Mouse (Mus musculus) testis, postnatal 14 days (tissue): ENCODE results near the gene Il20rb.

Source experiments
- DNase-seq: peaks from one replicate; pipeline ENCODE4 v3.0.0; 2021; ENCODE audit warnings: low spot score

The Il20rb gene

DNA sequence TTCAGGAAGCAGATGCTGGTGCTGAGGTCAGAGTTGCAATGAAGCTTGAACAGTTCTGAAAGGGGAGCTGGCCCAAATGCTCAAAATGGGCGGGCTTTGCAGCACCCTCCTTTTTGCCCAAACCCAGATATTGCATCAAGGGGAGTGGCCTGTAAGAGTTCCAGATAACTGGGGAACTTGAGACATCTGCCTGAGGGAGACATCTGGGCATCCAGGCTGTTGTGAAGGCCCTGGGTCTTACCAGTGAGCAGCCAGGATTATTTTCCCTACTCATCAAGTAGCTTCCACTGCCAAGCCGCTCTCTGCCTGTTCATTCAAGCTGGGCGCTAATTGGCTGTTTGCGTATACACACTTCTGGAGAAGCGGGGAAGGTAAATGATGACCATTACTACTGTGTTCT lies at the start of gene Il20rb:
Gene Il20rb, minus strand, starts transcription at position 358 of the 400 bp plus-strand sequence.
- no peak for DNase-seq

DNA sequence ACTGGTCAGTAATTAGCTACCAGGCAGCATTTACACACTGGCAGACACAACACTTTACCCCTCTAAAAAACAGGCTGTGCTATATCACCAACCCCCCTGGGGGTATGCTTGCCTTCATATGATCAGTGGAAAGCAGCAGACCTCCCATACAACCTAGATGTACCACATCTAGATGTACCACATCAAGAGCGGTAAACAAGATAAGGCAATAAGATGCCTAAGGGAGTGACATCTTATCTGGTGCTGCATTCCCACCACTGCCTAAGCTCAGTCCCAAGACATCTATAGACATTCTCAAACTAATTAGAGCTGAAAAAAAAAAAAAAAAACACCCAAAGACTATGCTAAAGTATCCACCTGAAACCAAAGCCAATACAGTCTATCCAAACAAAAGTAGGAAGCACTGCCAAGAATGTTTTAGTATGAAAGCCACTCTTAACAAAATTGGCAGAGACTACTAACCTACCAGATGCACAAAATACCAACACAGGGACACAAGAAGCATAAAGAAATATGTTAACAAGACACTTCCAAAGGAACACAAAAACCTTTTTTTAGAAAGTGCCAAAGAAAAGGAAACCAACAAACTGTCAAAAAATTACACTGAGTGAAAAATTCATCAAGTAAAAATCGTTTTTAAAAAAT lies 49.2 kb upstream of the Il20rb start:
- DNase-seq, result no peak

DNA sequence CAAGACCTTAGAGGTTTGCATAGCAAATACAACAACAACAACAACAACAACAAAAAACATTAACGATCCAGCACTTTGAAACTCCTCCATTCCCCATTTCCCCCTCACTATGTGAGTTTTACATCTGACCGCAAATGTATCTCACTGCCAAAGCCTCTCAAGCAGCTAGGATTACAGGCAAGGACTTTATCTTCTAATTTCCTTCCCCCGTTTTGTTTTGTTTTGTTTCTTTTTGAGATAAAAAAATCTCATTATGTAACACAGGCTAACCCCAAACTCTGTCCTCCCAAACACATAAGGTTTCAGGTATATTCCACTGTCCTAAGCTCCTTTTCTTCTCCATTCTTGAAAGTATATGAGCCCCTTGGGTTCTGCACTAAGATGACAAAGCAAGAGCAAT lies 48.1 kb upstream of the Il20rb start:
- no peak for DNase-seq

GRCm38 (mm10) chr9:100532847-100533505 lies 46.4 kb upstream of the Il20rb start:
- DNase-seq, result no peak

DNA sequence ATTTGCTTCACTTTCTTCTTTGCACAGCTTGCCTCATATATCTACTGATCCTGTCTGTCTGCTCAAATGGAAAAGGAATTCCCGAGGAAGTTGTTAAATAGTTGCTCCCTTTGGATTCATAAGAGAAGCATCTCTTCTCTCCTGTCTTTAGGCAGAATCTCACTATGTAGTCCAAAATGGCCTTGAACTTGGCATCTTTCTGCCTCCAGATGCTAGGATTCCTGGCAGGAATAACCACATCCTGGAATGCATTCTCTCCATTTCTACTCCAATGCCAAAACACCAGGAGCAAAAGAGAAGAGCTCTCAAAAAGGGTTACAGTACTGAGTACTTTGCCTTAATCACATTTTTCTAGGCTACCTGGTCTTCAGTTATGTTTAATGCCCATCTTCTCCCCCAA lies 44.7 kb upstream of the Il20rb start:
- no peak for DNase-seq

GRCm38 (mm10) chr9:100525225-100525624 lies 38.6 kb upstream of the Il20rb start:
- DNase-seq, result no peak

DNA sequence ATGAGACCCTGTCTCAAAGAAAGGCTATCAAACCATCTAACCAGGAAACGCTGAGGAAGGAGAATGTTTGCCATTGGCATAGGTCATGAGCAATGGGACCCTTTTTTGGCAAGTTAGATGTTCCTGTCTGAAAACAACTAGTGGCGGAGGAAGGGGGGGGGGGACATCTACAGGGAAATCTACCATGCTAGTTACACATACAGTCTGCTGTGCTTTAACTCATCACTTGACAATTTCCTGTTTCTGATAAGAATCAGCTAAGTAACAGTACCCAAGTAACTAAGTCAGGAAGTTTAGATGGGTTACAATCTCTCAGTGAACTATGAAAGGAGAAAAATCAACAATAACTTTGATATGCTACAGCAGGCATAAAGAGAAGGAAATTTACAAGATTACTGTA lies 35.4 kb upstream of the Il20rb start:
- no peak for DNase-seq

- peak; percentile 20 for DNase-seq
These were observed 34.0 kb upstream of the Il20rb start for GRCm38 (mm10) chr9:100520586-100520985.

DNA sequence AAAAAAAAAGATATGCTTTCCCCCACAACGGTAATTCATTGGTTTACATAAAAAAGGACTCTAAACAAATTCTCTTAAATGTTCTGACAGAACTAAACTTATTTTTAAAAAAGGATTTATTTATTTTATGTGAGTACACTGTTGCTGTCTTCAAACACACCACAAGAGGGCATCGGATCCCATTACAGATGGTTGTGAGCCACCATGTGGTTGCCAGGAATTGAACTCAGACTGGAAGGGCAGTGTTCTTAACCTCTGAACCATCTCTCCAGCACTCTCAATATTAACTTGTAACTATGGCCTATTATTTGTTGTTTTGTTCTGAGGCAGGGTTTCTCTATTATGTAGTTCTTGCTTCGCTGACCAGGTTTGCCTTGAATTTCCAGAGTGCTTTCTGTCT lies 33.4 kb upstream of the Il20rb start:
- no peak for DNase-seq

- DNase-seq, result no peak
These were observed 21.0 kb upstream of the Il20rb start for GRCm38 (mm10) chr9:100507581-100507980.

GRCm38 (mm10) chr9:100506652-100507051 lies 20.1 kb upstream of the Il20rb start:
- no peak for DNase-seq

DNA sequence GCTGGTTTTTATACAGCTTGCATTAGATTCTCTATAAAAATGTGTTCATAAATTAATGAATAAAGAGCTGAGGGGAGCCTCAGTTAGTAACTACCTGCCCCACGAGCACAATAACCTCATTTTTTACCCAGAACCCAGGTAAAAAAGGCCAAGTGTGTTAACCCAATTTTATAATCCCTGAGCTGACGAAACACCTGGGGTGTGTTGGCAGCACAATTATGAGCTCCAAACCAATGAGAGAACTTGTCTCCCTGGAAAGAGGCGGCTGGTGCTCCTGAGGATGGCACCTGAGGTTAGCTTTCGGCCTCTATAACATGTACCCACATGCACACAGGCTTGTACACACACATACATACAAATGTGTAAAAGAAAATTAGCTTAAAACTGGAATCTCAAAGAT lies 18.9 kb upstream of the Il20rb start:
- no peak for DNase-seq

GRCm38 (mm10) chr9:100493611-100494261 lies 7.1 kb upstream of the Il20rb start:
- DNase-seq, result no peak

- DNase-seq, result no peak
These were observed 4.8 kb upstream of the Il20rb start for GRCm38 (mm10) chr9:100491424-100491823.

GRCm38 (mm10) chr9:100488969-100489368 lies 2.4 kb upstream of the Il20rb start:
- no peak for DNase-seq

DNA sequence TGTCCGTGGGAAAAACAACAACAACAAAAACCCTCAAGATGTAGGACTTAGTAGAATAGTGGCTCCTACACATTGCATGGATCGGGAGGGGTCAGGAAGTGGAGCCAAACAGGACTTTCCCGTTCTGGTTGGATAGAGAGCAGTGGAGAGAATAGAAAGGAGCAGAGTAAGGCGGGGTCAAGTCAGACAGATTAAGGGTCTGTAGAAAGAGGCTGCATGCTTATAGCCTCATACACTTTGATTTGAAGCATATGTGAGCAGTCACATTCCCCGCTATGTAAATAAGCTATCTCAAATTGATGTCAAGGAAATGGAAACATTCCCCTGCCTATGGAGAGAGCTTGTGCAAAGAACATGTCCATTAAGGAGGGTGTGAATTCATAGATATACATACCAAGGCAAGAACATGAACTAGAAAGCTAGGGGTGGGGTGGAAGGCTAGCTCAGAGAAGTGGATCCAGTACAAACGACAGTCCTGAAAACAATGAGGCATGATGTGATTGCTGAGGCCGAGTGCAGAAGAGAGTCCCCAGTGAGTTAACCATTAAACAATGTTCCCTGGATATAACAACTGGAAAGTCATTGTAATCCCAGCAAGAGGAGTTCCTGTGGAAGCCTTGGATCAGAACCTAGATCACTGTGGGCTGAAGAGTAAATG lies 1.6 kb upstream of the Il20rb start:
- DNase-seq, result no peak

GRCm38 (mm10) chr9:100483318-100483717 lies 3.3 kb downstream of the Il20rb start:
- no peak for DNase-seq

GRCm38 (mm10) chr9:100481626-100482025 lies 5.0 kb downstream of the Il20rb start:
- no peak for DNase-seq

GRCm38 (mm10) chr9:100474056-100474455 lies 12.5 kb downstream of the Il20rb start:
- DNase-seq, result no peak

GRCm38 (mm10) chr9:100473361-100473760 lies 13.2 kb downstream of the Il20rb start:
- no peak for DNase-seq

DNA sequence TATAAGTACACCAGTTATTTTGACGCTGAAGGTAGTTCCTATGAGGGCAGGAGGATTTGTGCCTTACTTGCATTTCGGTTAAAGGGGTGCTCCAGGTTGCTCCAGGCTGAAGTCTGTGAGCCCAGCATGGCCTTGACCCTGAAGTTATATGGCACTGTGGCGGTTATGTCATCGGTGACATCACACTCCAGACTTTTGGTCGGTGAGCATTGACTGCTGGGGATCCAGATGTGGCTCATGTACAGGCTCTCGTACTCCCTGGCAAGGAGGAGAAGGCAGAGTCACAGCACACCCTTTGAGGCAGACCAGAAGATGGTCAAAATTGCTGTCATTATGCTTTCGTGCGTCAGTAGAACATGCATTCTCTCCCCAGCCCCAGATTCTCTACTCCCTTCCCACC lies 13.7 kb downstream of the Il20rb start:
- DNase-seq, result no peak

- DNase-seq, result no peak
These were observed 15.0 kb downstream of the Il20rb start for GRCm38 (mm10) chr9:100471605-100471953.
